Mouse (Mus musculus): ENCODE measurements around the gene Fam207a.

DNA sequence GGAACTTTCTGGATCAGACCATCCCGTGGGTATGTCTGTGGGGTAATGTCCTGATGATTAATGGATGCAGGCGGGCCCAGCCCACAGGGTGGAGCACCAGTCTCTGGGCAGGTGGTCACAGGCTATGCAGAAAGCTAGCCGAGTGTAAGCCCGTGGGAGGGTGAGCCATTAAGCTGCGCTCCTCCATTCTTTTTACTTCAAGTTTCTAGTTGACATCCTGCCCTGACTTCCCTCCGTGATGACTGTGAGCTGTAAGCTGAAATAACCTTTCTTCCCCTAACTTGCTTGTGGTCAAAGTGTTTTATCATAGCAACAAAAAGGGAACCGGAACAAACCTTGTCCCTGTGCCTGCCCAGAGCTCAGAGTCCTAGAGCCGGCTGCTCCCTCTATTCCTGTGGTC lies 21.1 kb upstream of the Fam207a start:
- TF ChIP-seq GATA1 (IDR thresholded peaks at IDR 0.05; ENCODE audit: borderline replicate concordance, low read length) (no peak), FLI1 (IDR thresholded peaks at IDR 0.05; ENCODE audit: low read length) (no peak)

Data from megakaryocyte, embryonic 14.5 days (primary cell).